Mouse (Mus musculus) retina, postnatal 7 days (tissue): Measurements from ENCODE around the gene Zfp69.

Experiments used
- DNase-seq: peaks from one replicate; pipeline ENCODE4 v3.0.0-alpha.2; 2012; ENCODE audit warnings: low read depth, low spot score

Zfp69 gene

GRCm38 (mm10) chr4:120951428-120951973 lies at the start of gene Zfp69:
Gene Zfp69 (minus strand): TSS chr4:120951699.
- DNase-seq = peak; percentile 80

DNA sequence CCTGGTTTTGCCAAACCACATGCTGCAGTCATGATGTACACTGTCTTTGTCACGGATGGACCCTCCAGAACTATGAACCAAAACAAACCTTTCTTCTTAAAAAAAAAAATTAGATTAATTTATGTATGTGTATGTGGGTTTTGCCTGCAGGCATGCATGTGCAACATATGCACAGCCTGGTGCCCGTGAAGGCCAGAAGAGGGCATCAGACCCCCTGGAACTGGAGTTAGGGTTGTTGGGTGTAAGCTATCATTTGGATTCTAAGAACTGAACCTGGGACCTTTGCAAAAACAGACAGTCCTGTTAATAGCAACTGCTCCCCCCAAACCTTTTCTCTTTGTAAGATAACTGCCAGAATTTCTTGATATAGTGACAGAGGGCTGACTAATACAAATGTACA lies 49.5 kb upstream of the Zfp69 start:
- DNase-seq = no peak

GRCm38 (mm10) chr4:120995911-120996310 lies 44.4 kb upstream of the Zfp69 start:
- DNase-seq = no peak

GRCm38 (mm10) chr4:120993025-120993424 lies 41.5 kb upstream of the Zfp69 start:
- DNase-seq = no peak

- DNase-seq = peak; percentile 34
Observed at GRCm38 (mm10) chr4:120992284-120992683, 40.8 kb upstream of the Zfp69 start.

GRCm38 (mm10) chr4:120987319-120987718 lies 35.8 kb upstream of the Zfp69 start:
- DNase-seq = no peak

DNA sequence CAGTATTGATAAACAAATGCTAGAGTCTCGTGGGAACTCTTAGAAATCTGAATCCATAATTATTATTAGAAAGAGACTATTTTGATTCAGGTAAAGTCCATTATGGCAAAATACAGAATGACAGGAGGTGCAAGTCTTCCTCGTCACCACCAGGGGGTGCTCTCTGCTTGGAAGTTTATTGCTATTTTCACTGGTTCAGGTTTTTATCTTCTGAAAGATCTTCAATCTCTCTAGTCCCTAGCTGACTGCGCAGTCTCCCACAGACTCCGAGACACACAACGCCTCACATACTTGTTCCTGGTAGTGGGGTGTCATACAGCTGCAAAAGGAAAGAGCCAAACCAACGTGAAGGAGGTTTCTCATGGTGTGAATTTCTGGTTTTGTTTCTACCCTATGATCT lies 34.9 kb upstream of the Zfp69 start:
- peak; percentile 20 for DNase-seq

DNA sequence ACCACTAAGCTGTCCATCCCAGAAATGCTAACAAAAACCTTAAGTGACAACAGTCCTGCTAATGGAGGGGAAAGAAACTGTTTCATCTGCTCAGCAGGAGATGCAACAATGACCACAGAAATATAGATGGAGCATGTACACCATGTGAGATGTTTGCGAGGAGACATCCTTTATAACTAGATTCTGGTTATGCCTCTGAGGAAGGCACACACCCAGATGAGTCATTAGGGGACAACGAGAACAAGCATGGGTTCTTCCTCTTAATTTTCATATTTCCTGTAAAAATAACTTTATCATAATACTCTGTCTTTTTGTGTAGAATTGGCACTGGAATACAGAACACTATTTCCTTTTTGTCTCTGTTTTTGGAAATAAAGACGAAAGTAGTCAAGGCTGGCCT lies 26.7 kb upstream of the Zfp69 start:
- no peak for DNase-seq

GRCm38 (mm10) chr4:120975428-120975734 lies 23.9 kb upstream of the Zfp69 start:
- no peak for DNase-seq

- no peak for DNase-seq
Observed at GRCm38 (mm10) chr4:120974711-120975427, 23.4 kb upstream of the Zfp69 start.

- DNase-seq = no peak
Observed at GRCm38 (mm10) chr4:120971842-120972241, 20.3 kb upstream of the Zfp69 start.

DNA sequence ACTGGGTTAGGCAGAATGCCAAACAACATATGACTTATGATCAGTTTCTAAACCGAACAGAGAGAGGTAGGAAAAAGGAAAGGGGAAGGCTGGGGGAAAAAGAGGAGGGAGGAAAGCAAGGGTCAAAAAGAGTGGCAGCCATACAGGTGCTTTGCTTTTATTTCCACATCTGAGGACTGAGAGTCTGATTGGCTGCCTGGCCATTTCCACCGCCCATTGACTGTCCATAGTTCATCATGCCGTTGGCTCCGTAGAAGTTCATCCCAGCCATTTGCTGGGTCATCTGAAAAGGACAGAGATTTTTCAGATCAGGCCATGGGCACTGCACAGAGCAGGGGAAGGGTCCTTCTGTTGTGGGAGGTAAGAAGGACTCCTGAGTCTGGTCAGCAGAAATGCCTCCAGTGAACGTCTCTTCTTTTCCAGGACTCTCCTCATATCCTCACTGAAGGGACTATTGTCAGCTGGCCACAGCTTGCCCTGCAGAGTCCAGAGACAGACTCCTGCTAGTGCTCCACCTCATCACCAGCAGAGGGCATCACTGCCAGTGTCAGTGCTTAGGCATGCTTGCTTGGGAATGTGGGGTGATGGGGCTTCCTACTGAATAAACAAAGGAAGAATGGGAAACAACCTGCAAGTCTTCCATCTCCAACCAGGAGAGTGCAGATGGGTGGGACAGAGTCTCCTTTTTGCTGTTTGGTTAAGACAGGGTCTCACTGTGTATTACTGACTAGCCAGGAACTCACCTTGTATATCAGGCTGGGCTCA lies 18.1 kb upstream of the Zfp69 start:
- DNase-seq = no peak

GRCm38 (mm10) chr4:120968486-120968885 lies 17.0 kb upstream of the Zfp69 start:
- no peak for DNase-seq

GRCm38 (mm10) chr4:120955586-120955985 lies 4.1 kb upstream of the Zfp69 start:
- DNase-seq = no peak

DNA sequence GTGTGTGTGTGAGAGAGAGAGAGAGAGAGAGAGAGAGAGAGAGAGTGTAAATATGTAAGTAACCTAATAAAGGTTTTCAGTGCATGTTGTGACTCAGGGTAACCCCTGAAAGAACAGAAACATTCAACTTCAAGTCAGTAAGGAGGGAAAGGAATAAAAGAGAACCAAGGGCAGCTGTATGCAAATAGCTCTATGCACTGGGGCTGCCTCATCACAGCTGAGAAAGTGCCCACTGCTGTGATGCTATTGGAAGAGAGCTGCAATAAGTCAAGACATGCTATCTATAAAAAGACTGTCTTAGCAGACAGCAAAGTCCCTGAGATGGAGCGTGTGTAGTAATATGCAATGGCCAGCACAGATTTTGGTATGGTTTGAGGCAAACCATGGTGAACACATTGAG lies 2.2 kb upstream of the Zfp69 start:
- DNase-seq = no peak

DNA sequence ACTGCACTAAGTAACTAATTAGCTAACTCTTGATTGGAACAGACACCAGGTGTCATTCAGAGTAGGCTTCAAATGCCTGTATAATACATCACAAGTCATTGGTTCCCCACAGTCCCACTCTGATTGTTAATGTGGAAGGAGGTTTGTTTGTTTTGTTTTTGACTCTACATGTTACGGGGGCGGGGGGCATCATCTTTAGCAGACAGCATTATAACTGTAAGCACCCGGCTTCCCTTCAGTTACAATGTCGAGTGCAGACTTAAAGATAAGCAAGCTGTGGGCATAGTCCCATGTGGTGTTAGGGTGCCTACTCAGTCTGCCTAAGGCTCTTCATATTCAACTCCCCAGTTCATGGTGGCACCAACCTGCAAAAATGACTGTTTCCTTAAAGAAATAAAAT lies 1.5 kb upstream of the Zfp69 start:
- no peak for DNase-seq

DNA sequence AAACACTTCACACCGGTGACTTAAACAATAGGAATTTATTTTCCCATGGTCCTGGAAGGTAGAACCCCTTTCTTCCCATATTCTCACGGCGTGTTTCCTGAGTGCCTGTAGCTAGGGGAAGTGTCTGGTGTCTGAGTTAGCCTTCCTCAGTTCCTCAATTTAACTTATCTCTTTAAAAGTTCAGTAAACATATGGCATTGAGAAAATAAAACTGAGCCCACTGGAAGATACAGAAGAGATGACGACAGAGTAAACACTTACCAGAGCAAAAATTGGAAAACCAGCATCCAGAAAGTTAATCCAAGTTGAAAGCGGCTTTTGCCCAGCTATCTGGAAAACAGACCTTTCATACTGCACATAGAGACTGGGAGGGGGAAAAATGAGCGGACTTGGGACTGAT lies 664 bp upstream of the Zfp69 start:
- DNase-seq = no peak

GRCm38 (mm10) chr4:120950763-120951427 lies 604 bp downstream of the Zfp69 start:
- no peak for DNase-seq

GRCm38 (mm10) chr4:120948938-120949337 lies 2.6 kb downstream of the Zfp69 start:
- no peak for DNase-seq

DNA sequence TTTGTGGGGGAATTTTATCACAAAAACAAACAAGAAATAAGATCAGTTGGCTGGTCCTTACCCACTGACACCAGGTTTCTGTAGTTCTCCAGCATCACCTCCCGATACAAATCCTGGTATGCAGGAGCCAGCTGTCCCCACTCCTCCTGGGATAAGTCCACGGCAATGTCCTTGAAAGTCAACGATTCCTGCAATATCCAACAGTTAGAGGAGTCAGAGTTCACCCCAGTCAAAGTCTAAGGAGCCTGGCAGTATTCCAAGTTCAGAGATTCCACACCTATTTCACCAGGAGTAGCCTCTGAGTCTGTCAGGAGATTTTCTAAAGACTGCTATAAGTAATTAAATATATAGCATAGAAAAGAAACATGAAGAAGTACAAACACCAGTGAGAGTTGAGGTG lies 16.5 kb downstream of the Zfp69 start:
- DNase-seq = no peak

- DNase-seq = no peak
Observed at GRCm38 (mm10) chr4:120930736-120931135, 20.8 kb downstream of the Zfp69 start.

GRCm38 (mm10) chr4:120928686-120929085 lies 22.8 kb downstream of the Zfp69 start:
- no peak for DNase-seq

DNA sequence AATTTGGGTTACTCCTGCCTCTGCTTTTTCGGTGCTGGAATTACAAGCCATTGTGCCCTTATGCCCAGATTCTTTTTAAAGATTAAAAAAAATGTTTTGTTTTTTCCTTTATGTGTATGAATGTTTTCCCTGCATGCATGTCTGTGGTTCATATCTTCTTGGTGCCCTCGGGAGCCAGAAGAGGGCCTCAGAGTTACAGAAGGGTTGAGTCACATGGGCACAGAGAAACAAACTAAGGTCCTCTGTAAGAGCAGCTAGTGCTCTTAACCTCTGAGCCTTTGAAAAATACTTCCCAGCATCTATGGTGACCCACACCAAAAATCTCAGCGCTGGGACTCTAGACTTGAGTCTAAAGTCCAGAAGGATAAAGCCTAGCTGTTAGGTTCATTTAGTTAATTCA lies 26.1 kb downstream of the Zfp69 start:
- DNase-seq = no peak
